Mouse (Mus musculus) midbrain, embryonic 16.5 days (tissue): Measurements from ENCODE around the gene Scn4a. TPM values are rescaled to one million over a fixed set of nuclear protein-coding genes. Genes with fewer than 3 reads are reported as not detected.

ENCODE experiments used
- ATAC-seq: fragments of 200-750 bp; cut with Nextera tagmentation; 2 replicates; pipeline ENCODE4 v1.8.0; 2017; ENCODE audit warnings: moderate TSS enrichment
- H3K27ac ChIP-seq: fragments of 300-500 bp; sonication (generic); 2 replicates; pipeline ENCODE4 v1.5.1; 2014; ENCODE audit warnings: mild to moderate bottlenecking, low read length, mixed read lengths
- H3K27me3 ChIP-seq: fragments of 300-500 bp; sonication (generic); 2 replicates; pipeline ENCODE4 v1.6.1; 2014; ENCODE audit warnings: low read depth, low read length, mixed read lengths; ENCODE audit not compliant: control insufficient read depth, insufficient read depth
- H3K36me3 ChIP-seq: fragments of 300-500 bp; sonication (generic); 2 replicates; pipeline ENCODE4 v1.6.1; 2014; ENCODE audit warnings: mild to moderate bottlenecking, low read length, moderate library complexity, mixed read lengths; ENCODE audit not compliant: control insufficient read depth, insufficient read depth
- H3K4me1 ChIP-seq: fragments of 300-500 bp; sonication (generic); 2 replicates; pipeline ENCODE4 v1.6.1; 2014; ENCODE audit warnings: mild to moderate bottlenecking, low read length, mixed read lengths; ENCODE audit not compliant: control insufficient read depth, insufficient read depth
- H3K4me2 ChIP-seq: fragments of 300-500 bp; sonication (generic); 2 replicates; pipeline ENCODE4 v1.6.1; 2014; ENCODE audit warnings: mild to moderate bottlenecking, low read length, mixed read lengths
- H3K4me3 ChIP-seq: fragments of 300-500 bp; sonication (generic); 2 replicates; pipeline ENCODE4 v1.5.1; 2014; ENCODE audit warnings: low read depth, mild to moderate bottlenecking, low read length, moderate library complexity, mixed read lengths
- H3K9ac ChIP-seq: fragments of 300-500 bp; sonication (generic); 2 replicates; pipeline ENCODE4 v1.6.1; 2014; ENCODE audit warnings: low read depth, low read length, mixed read lengths
- H3K9me3 ChIP-seq: fragments of 300-500 bp; sonication (generic); replicated peaks from 2 replicates; pipeline ENCODE4 v1.6.1; 2014; ENCODE audit warnings: mild to moderate bottlenecking, low read length, mixed read lengths; ENCODE audit not compliant: control insufficient read depth, poor library complexity, severe bottlenecking
- WGBS: fragments of 180-500 bp; shearing (Covaris S2); extraction: QIAGEN DNeasy Blood & Tissue Kit; methylation state at CpG from one replicate; pipeline ENCODE4 v1.1.7; 2014; 5-methylcytosine and 5-hydroxymethylcytosine counted together
- polyA plus RNA-seq: library from polyadenylated mRNA; unstranded; fragments of >200 nt; fragmentation: Nextera tagmentation; extraction: Ambion mirVana; gene quantifications from 2 replicates; pipeline ENCODE4 v1.2.1, GENCODE M21; 2015

The Scn4a gene
- polyA plus RNA-seq, 1 experiment from 2014 or later = not detected

- H3K27me3 ChIP-seq = no peaks in the 10 kb centered on the region
- no peaks in the 10 kb centered on the region for H3K36me3 ChIP-seq
- H3K27ac ChIP-seq = no peak within 1 kb of the TSS
- H3K9me3 ChIP-seq = no peaks in the 10 kb centered on the region
- no peak within 1 kb of the TSS for H3K4me2 ChIP-seq
- 86% methylated on average over 9 of the region's 9 CpGs for WGBS
- H3K4me1 ChIP-seq = no peaks in the 10 kb centered on the region
- ATAC-seq = no peak
- H3K9ac ChIP-seq = no peak within 1 kb of the TSS
- H3K4me3 ChIP-seq = no peak within 1 kb of the TSS
Measured at GRCm38 (mm10) chr11:106301765-106302164, 51.3 kb downstream of the Scn4a start, which contains the start of gene Gh. TSS of gene Gh (minus strand) at chr11:106301865.

- no peak overlapping the region for H3K4me2 ChIP-seq
- WGBS = 94% methylated on average over 2 of the region's 2 CpGs
- H3K4me1 ChIP-seq = no peaks in the 10 kb centered on the region
- no peaks in the 10 kb centered on the region for H3K9me3 ChIP-seq
- no peak for ATAC-seq
- no peak overlapping the region for H3K9ac ChIP-seq
- no peak overlapping the region for H3K27ac ChIP-seq
- H3K4me3 ChIP-seq = no peak overlapping the region
- H3K27me3 ChIP-seq = no peaks in the 10 kb centered on the region
- H3K36me3 ChIP-seq = no peaks in the 10 kb centered on the region
Measured at GRCm38 (mm10) chr11:106291861-106292260, 61.2 kb downstream of the Scn4a start.

GRCm38 (mm10) chr11:106290376-106290775 lies 62.7 kb downstream of the Scn4a start:
- Histone ChIP-seq H3K4me3 (no peak overlapping the region), H3K9ac (no peak overlapping the region), H3K9me3 (no peaks in the 10 kb centered on the region), H3K36me3 (no peaks in the 10 kb centered on the region), H3K27ac (no peak overlapping the region), H3K4me2 (no peak overlapping the region), H3K4me1 (no peaks in the 10 kb centered on the region), H3K27me3 (no peaks in the 10 kb centered on the region)
- 93% methylated on average over 5 of the region's 5 CpGs for WGBS
- ATAC-seq = no peak

- Histone ChIP-seq H3K4me3 (no peak overlapping the region), H3K36me3 (no peaks in the 10 kb centered on the region), H3K4me2 (no peak overlapping the region), H3K27me3 (no peaks in the 10 kb centered on the region), H3K27ac (no peak overlapping the region), H3K9me3 (no peaks in the 10 kb centered on the region), H3K4me1 (no peaks in the 10 kb centered on the region), H3K9ac (no peak overlapping the region)
- WGBS = 66% methylated on average over 8 of the region's 8 CpGs
- no peak for ATAC-seq
Measured at GRCm38 (mm10) chr11:106289369-106289768, 63.7 kb downstream of the Scn4a start.

- no peak overlapping the region for H3K27ac ChIP-seq
- H3K9me3 ChIP-seq = no peaks in the 10 kb centered on the region
- H3K4me2 ChIP-seq = no peak overlapping the region
- H3K4me3 ChIP-seq = no peak overlapping the region
- no peak for ATAC-seq
- WGBS = 69% methylated on average over 11 of the region's 11 CpGs
- no peaks in the 10 kb centered on the region for H3K27me3 ChIP-seq
- H3K9ac ChIP-seq = no peak overlapping the region
- H3K36me3 ChIP-seq = no peaks in the 10 kb centered on the region
- no peaks in the 10 kb centered on the region for H3K4me1 ChIP-seq
Measured at GRCm38 (mm10) chr11:106286987-106287386, 66.1 kb downstream of the Scn4a start.

- no peak overlapping the region for H3K27ac ChIP-seq
- no peak for ATAC-seq
- 86% methylated on average over 7 of the region's 7 CpGs for WGBS
Measured at GRCm38 (mm10) chr11:106286206-106286605, 66.9 kb downstream of the Scn4a start.

GRCm38 (mm10) chr11:106284126-106284525 lies 69.0 kb downstream of the Scn4a start:
- no peaks in the 10 kb centered on the region for H3K4me1 ChIP-seq
- H3K9ac ChIP-seq = no peak overlapping the region
- H3K27ac ChIP-seq = no peak overlapping the region
- H3K27me3 ChIP-seq = no peaks in the 10 kb centered on the region
- no peak overlapping the region for H3K4me3 ChIP-seq
- no peak for ATAC-seq
- 67% methylated on average over 8 of the region's 8 CpGs for WGBS
- H3K9me3 ChIP-seq = no peaks in the 10 kb centered on the region
- H3K36me3 ChIP-seq = no peaks in the 10 kb centered on the region
- no peak overlapping the region for H3K4me2 ChIP-seq

More at GRCm38 (mm10) chr11:106286206-106286605, 66.9 kb downstream of the Scn4a start:
- Histone ChIP-seq H3K9ac (no peak overlapping the region), H3K4me1 (no peaks in the 10 kb centered on the region), H3K27me3 (no peaks in the 10 kb centered on the region), H3K4me3 (no peak overlapping the region), H3K36me3 (no peaks in the 10 kb centered on the region), H3K4me2 (no peak overlapping the region), H3K9me3 (no peaks in the 10 kb centered on the region)

GRCm38 (mm10) chr11:106283371-106283770 lies 69.7 kb downstream of the Scn4a start:
- H3K4me2 ChIP-seq = no peak overlapping the region
- no peak for ATAC-seq
- no peaks in the 10 kb centered on the region for H3K36me3 ChIP-seq
- no peak overlapping the region for H3K27ac ChIP-seq
- H3K9ac ChIP-seq = no peak overlapping the region
- no peaks in the 10 kb centered on the region for H3K27me3 ChIP-seq
- 86% methylated on average over 4 of the region's 4 CpGs for WGBS
- H3K4me3 ChIP-seq = no peak overlapping the region
- H3K4me1 ChIP-seq = no peaks in the 10 kb centered on the region
- no peaks in the 10 kb centered on the region for H3K9me3 ChIP-seq

- no peak for ATAC-seq
- Histone ChIP-seq H3K27me3 (no peaks in the 10 kb centered on the region), H3K4me3 (no peak overlapping the region), H3K4me2 (no peak overlapping the region), H3K9me3 (no peaks in the 10 kb centered on the region), H3K4me1 (no peaks in the 10 kb centered on the region), H3K27ac (no peak overlapping the region), H3K36me3 (no peaks in the 10 kb centered on the region), H3K9ac (no peak overlapping the region)
- WGBS = 86% methylated on average over 6 of the region's 6 CpGs
Measured at GRCm38 (mm10) chr11:106282452-106282851, 70.6 kb downstream of the Scn4a start.
